Mouse (Mus musculus) neural tube, embryonic 15.5 days (tissue): Measurements from ENCODE around the gene Supt5. TPM values are rescaled to one million over a fixed set of nuclear protein-coding genes. Genes with fewer than 3 reads are reported as not detected.

Experiments used
- ATAC-seq: fragments of 200-750 bp; cut with Nextera tagmentation; 2 replicates; pipeline ENCODE4 v1.8.0; 2017; ENCODE audit warnings: mild to moderate bottlenecking, moderate TSS enrichment, moderate library complexity; ENCODE audit not compliant: low FRiP score
- H3K27ac ChIP-seq: fragments of 300-500 bp; sonication (generic); replicated peaks from 2 replicates; pipeline ENCODE4 v1.5.1; 2015; ENCODE audit warnings: mild to moderate bottlenecking, inconsistent platforms
- H3K27me3 ChIP-seq: fragments of 300-500 bp; sonication (generic); replicated peaks from 2 replicates; pipeline ENCODE4 v1.6.1; 2015; ENCODE audit warnings: inconsistent platforms
- H3K36me3 ChIP-seq: fragments of 300-500 bp; sonication (generic); 2 replicates; pipeline ENCODE4 v1.6.1; 2015; ENCODE audit warnings: inconsistent platforms
- H3K4me1 ChIP-seq: fragments of 300-500 bp; sonication (generic); 2 replicates; pipeline ENCODE4 v1.6.1; 2015; ENCODE audit warnings: inconsistent platforms
- H3K4me2 ChIP-seq: fragments of 300-500 bp; sonication (generic); 2 replicates; pipeline ENCODE4 v1.6.1; 2015; ENCODE audit warnings: inconsistent platforms, mild to moderate bottlenecking, moderate library complexity
- H3K4me3 ChIP-seq: fragments of 300-500 bp; sonication (generic); replicated peaks from 2 replicates; pipeline ENCODE4 v1.5.1; 2015; ENCODE audit warnings: mild to moderate bottlenecking, inconsistent platforms
- H3K9ac ChIP-seq: fragments of 300-500 bp; sonication (generic); replicated peaks from 2 replicates; pipeline ENCODE4 v1.6.1; 2015; ENCODE audit warnings: mild to moderate bottlenecking, inconsistent platforms
- H3K9me3 ChIP-seq: fragments of 300-500 bp; sonication (generic); replicated peaks from 2 replicates; pipeline ENCODE4 v1.6.1; 2016; ENCODE audit warnings: inconsistent platforms
- WGBS: fragments of 180-500 bp; shearing (Covaris S2); methylation state at CpG from one replicate; pipeline ENCODE4 v1.1.7; 2015; ENCODE audit warnings: mixed read lengths; 5-methylcytosine and 5-hydroxymethylcytosine counted together
- polyA plus RNA-seq: library from polyadenylated mRNA; unstranded; fragments of >200 nt; fragmentation: Nextera tagmentation; extraction: Ambion mirVana; gene quantifications from 2 replicates; pipeline ENCODE4 v1.2.1, GENCODE M21; 2015

The Supt5 gene
- polyA plus RNA-seq, 1 experiment from 2014 or later = 92.8 TPM

DNA sequence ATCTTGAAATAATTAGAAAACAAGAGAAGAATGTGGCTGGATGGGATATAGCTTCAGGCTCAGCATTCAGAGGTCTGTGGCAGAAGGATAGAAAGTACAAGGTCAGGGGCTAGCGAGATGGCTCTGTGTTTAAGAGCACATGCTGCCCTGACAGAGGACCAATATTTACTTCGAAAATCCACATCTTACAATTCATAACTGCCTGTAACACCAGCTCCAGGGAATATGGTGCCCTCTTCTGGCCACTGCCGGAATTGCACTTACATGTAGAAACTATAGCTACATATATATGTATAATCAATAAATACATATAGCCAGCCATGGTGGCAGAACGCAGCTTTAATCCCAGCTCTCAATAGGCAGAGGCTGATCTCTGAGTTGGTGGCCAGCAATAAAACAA, 6.1 kb upstream of the Supt5 start:
- no peaks in the 10 kb centered on the region for H3K27me3 ChIP-seq
- ATAC-seq = 0 out of 2 replicates have a peak, but pooled peaks have one; percentile 33
- H3K36me3 ChIP-seq = no peaks in the 10 kb centered on the region
- no peaks in the 10 kb centered on the region for H3K9me3 ChIP-seq
- H3K9ac ChIP-seq = no peak overlapping the region
- peaks cover 7% of the 10 kb centered on the region for H3K4me1 ChIP-seq
- H3K4me3 ChIP-seq = no peak overlapping the region
- no peak overlapping the region for H3K4me2 ChIP-seq
- no peak overlapping the region for H3K27ac ChIP-seq
- 7% methylated on average over 4 of the region's 4 CpGs for WGBS

DNA sequence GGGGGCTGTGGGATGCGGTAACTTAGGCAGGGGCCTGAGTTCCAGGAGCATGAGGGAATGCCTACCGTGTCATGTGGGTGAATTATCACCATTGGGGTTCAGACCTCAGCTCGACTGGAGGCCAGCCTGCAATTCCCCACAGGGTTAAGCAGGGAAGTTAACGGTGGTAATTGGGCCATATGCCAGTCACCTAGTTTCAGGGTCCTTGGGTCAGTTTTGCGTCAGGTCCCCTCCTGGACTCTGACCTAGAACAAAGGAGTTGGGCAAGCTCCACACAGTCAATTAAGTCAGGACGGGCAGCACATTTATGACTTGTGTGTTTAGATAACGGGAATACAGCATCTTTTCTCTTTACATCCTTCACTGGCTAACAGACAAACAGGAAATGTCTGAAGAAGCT, 2.8 kb upstream of the Supt5 start:
- no peak for ATAC-seq

DNA sequence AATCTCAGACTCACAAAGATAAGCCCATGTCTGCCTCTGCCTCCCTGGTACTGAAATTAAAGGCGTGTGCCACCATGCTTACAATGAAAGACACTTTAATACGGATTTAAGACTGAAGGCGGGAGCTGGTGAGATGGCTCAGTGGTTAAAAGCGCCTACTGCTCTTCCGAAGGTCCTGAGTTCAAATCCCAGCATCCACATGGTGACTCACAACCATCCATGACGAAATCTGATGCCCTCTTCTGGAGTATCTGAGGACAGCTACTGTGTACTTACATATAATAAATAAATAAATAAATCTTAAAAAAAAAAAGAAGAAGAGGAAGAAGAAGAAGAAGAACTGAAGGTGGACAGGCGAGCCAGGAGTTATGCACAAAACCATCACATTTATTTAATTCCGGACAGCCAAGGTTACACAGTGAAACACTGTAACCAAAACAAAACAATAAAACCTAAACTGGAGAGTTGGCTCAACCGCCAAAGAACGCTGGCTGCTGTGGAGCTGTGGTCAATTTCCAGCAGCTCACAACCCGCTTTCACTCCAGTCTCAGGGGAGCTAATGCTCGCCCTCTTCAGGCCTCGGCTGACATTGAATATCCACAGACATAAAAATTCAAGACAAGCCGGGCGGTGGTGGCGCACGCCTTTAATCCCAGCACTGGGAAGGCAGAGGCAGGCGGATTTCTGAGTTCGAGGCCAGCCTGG, 819 bp upstream of the Supt5 start:
- Histone ChIP-seq H3K27ac (peak overlapping the region; percentile 85), H3K27me3 (no peaks in the 10 kb centered on the region), H3K4me3 (peak overlapping the region; percentile 74), H3K36me3 (no peaks in the 10 kb centered on the region), H3K9me3 (no peaks in the 10 kb centered on the region), H3K4me1 (peaks cover 34% of the 10 kb centered on the region), H3K9ac (peak overlapping the region; percentile 47; the same call in 1 of the 2 replicates), H3K4me2 (peak overlapping the region; percentile 71)
- peak; percentile 19 for ATAC-seq
- 76% methylated on average over 19 of the region's 19 CpGs for WGBS

More for the DNA sequence above, 2.8 kb upstream of the Supt5 start:
- Histone ChIP-seq H3K27me3 (no peaks in the 10 kb centered on the region), H3K4me3 (no peak overlapping the region), H3K4me2 (no peak overlapping the region), H3K9ac (no peak overlapping the region), H3K4me1 (peaks cover 23% of the 10 kb centered on the region), H3K9me3 (no peaks in the 10 kb centered on the region), H3K27ac (no peak overlapping the region), H3K36me3 (no peaks in the 10 kb centered on the region)
- WGBS = 15% methylated on average over 7 of the region's 7 CpGs

DNA sequence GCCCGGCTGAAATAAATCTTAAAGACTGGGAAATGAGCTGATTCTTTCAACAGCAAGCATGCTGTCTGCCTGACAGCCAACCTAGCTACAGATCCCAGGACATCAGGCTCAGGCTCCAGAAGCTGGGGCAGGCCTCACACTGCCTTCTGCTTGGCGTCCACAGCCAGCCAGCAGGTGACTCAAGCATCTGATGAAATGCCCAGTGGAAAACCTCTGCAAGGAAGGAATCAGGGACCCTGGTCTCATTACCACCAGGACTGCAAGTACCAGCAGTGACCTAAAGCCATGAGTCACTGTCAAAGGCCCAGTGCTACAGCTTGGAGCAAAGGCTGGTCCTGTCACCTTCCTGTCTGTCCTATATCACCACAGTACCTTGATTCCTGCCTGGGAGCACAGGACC, 3.1 kb downstream of the Supt5 start:
- Histone ChIP-seq H3K9me3 (no peaks in the 10 kb centered on the region), H3K4me2 (no peak overlapping the region), H3K27ac (no peak overlapping the region), H3K4me3 (no peak overlapping the region), H3K36me3 (peaks cover 12% of the 10 kb centered on the region), H3K9ac (no peak overlapping the region), H3K4me1 (peaks cover 33% of the 10 kb centered on the region), H3K27me3 (no peaks in the 10 kb centered on the region)
- ATAC-seq = no peak
- 92% methylated on average over 2 of the region's 2 CpGs for WGBS

DNA sequence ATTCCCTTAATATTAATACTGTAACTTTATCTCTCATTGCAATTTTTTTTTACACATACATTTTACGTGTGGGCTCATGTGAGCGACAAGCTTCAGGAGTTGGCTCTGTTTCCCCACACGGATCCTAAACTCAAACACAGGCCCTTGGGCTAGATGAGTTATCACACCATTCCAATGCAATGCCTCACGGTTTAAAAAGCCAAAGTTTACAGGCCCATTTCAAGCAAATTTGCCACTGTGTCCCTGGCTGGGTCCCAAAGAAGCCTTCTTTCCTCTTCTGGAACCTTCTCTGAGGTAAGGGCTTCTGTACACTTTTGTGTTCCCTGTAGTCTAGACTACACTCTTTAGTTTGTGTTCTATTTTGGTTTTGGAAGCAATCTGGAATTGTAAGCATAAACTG, 4.0 kb downstream of the Supt5 start:
- ATAC-seq = no peak
- Histone ChIP-seq H3K27ac (no peak overlapping the region), H3K9ac (no peak overlapping the region), H3K27me3 (no peaks in the 10 kb centered on the region), H3K36me3 (peaks cover 20% of the 10 kb centered on the region), H3K4me1 (peaks cover 33% of the 10 kb centered on the region), H3K4me3 (no peak overlapping the region), H3K4me2 (no peak overlapping the region), H3K9me3 (no peaks in the 10 kb centered on the region)
- WGBS = 94% methylated on average over 4 of the region's 4 CpGs

DNA sequence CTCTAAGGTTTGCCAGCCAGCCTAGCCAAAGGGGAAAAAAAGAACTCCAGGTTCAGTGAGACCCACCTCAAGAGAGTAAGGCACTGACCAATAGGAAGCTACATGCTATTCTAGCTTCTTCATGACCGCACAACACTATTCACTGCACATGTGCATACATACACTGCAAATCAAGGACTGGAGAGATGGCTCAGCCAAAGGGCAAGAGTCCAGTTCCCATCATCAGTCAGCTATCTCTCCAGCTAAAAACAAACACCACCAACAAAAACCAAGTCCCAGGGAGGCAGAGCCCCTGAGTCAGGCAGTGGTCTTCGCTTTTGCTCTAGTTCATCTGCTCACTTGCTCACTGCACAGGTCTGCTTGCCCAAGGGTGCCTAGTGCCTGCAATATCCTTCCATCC, 10.3 kb downstream of the Supt5 start:
- H3K36me3 ChIP-seq = peaks cover 78% of the 10 kb centered on the region
- H3K4me3 ChIP-seq = no peak overlapping the region
- no peak overlapping the region for H3K27ac ChIP-seq
- 90% methylated on average over 2 of the region's 2 CpGs for WGBS
- H3K4me2 ChIP-seq = no peak overlapping the region
- no peak overlapping the region for H3K9ac ChIP-seq
- no peak for ATAC-seq
- no peaks in the 10 kb centered on the region for H3K27me3 ChIP-seq
- no peaks in the 10 kb centered on the region for H3K4me1 ChIP-seq
- H3K9me3 ChIP-seq = no peaks in the 10 kb centered on the region

DNA sequence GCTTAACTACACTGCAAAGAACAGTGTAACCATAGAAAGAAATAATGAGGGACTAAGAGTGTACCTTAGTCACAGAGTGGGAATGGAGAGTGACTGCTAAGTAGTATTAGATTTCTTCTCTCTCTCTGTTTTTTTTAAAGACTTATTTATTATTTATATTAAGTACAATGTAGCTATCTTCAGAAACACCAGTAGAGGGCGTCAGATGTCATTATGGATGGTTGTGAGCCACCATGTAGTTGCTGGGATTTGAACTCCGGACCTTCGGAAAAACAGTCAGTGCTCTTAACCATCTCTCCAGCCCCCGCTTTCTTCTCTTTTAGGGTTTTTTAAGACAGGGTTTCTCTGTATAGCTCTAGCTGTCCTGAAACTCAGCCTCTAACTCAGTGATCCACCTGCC, 12.1 kb downstream of the Supt5 start:
- 82% methylated on average over 4 of the region's 4 CpGs for WGBS
- Histone ChIP-seq H3K36me3 (peaks cover 93% of the 10 kb centered on the region), H3K4me3 (no peak overlapping the region), H3K9me3 (no peaks in the 10 kb centered on the region), H3K4me2 (no peak overlapping the region), H3K4me1 (no peaks in the 10 kb centered on the region), H3K27me3 (no peaks in the 10 kb centered on the region), H3K27ac (no peak overlapping the region), H3K9ac (no peak overlapping the region)
- ATAC-seq = no peak

DNA sequence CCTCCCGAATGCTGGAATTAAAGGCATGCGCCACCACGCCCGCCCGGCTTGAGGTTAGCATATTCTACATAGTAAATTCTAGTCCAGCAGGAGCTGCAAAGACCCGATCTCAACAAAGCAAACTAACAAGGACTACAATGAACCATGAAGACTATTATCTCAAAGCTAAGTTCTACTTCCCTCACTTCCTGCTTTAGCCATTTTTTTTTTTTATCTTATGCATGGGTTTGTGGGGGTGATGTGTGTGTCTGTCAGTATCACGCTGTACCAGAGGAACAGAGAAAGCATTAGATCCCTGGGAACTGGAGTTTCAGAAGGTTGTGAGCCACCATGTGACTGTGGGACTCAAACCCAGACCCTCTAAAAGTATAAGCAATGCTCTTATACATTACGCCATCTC, 13.3 kb downstream of the Supt5 start:
- WGBS = 98% methylated on average over 8 of the region's 8 CpGs
- Histone ChIP-seq H3K36me3 (peaks cover 94% of the 10 kb centered on the region), H3K27ac (no peak overlapping the region), H3K4me3 (no peak overlapping the region), H3K4me1 (no peaks in the 10 kb centered on the region), H3K4me2 (no peak overlapping the region), H3K9me3 (no peaks in the 10 kb centered on the region), H3K9ac (no peak overlapping the region), H3K27me3 (no peaks in the 10 kb centered on the region)
- ATAC-seq = no peak

DNA sequence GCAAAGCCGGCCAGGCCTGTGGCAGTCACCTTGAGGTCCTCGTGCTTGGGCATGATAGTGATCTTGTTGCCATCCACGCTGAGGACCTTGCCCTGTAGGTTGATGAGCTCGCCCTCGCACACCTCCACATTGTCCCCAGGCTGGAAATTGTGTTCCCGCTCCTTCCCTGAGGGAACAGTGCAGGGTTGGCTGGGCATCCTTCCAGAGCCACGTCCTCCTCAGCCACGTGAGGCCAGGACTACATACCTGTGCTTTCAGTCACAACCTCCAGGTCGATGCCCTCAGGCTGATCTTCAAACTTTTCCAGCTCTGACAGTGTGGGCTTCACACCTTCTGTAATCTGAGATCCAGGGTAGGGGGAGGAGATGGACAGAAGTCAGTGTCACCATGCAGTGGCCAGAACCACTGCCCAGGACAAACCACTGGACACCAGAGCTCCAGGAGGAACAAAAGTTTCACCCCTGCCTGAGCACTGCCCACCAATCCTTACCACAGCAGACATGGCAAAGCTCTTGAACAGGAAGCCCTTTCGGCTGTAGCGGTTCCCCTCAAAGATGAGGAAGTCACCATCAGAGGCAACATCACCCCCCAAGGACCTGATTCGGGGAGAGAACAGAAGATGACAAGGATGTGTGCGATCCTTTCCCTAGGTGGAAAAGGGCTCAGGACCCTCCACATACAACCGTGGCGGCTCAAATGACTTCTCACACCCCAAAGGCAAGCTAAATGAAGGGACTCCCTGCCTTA, 16.4 kb downstream of the Supt5 start:
- Histone ChIP-seq H3K4me2 (no peak overlapping the region), H3K4me3 (no peak overlapping the region), H3K9me3 (no peaks in the 10 kb centered on the region), H3K36me3 (peaks cover 99% of the 10 kb centered on the region), H3K27ac (no peak overlapping the region), H3K4me1 (no peaks in the 10 kb centered on the region), H3K27me3 (no peaks in the 10 kb centered on the region), H3K9ac (no peak overlapping the region)
- no peak for ATAC-seq
- 96% methylated on average over 15 of the region's 15 CpGs for WGBS

DNA sequence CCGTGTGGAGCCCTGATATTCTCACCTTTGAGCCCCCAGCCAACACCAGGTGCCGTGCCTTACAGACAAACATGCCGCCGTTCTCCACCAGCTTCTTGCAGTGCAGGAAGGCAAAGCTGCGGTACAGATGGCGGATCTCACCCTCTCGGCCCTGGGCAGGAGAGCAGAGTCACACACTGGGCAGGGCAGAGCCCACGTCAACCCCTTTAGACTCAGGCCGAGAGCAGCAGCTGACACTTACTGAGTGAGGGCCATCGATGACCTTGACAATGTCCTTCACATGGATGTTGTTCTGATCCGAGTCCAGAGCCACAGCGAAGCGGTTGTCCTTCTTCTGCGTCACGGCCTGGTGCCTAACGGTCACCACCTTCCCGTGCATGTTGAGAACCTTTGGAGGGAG, 19.8 kb downstream of the Supt5 start:
- WGBS = 96% methylated on average over 17 of the region's 17 CpGs
- no peak overlapping the region for H3K4me2 ChIP-seq
- no peak overlapping the region for H3K4me3 ChIP-seq
- no peaks in the 10 kb centered on the region for H3K27me3 ChIP-seq
- no peak overlapping the region for H3K27ac ChIP-seq
- peaks cover 94% of the 10 kb centered on the region for H3K36me3 ChIP-seq
- no peaks in the 10 kb centered on the region for H3K9me3 ChIP-seq
- H3K9ac ChIP-seq = no peak overlapping the region
- no peaks in the 10 kb centered on the region for H3K4me1 ChIP-seq
- no peak for ATAC-seq

DNA sequence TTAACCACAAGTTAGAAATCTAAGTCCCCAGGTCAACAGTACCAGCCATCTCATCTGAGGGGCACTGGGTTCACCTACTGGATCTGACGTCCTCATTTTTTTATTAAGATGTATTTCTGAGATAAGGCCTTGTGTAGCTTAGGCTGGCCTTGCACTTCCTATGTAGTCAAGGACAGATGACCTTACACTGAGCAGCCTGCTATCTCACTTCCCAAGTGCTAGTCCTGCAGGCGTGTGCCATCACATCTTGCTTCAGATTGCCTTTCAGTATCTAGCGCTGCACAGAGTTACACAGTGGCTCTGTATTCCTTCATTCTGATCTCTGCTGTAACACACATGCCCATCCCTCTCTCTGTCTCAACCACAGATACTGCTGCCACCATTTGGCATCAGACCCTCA, 20.5 kb downstream of the Supt5 start:
- H3K4me3 ChIP-seq = no peak overlapping the region
- no peak for ATAC-seq
- no peaks in the 10 kb centered on the region for H3K9me3 ChIP-seq
- peaks cover 87% of the 10 kb centered on the region for H3K36me3 ChIP-seq
- H3K27me3 ChIP-seq = no peaks in the 10 kb centered on the region
- no peak overlapping the region for H3K4me2 ChIP-seq
- no peaks in the 10 kb centered on the region for H3K4me1 ChIP-seq
- H3K9ac ChIP-seq = no peak overlapping the region
- 97% methylated on average over 3 of the region's 3 CpGs for whole genome bisulfite sequencing
- no peak overlapping the region for H3K27ac ChIP-seq

DNA sequence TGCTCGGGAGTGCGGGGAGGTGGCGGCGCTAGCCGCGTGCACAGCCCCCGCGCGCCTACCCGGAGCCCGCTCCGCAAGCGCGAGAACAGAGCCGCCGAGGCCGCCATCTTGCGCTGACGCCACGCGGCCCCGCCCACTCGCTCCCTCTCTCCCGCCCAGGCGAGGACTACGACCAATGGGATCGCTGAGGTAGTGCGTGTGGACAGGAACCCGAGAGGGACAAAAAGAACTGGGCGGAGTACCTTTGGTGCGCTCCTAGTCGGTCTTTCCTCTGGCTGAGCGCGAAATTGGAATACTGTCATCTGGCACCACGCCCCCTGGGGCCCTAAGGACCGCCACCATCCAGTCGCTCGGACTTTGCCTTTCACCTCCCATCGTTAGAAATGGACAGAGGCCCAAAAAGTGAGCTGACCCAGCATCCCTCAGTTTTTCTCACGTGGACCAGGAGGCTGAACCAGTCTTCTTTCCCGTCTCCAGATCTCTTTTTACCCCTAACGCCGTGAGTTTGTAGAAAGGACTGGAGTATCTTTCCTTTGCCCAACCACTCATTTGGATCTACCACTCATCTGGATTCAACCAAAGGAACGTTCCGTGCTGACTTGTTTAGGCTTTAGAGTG, 26.5 kb downstream of the Supt5 start, which contains the start of gene Timm50:
Gene Timm50 (minus strand): TSS at position 147 of the 618 bp plus-strand sequence.
- H3K9me3 ChIP-seq = no peaks in the 10 kb centered on the region
- H3K9ac ChIP-seq = peak within 1 kb of the TSS; percentile 88
- H3K27ac ChIP-seq = peak within 1 kb of the TSS; percentile 73
- peak within 1 kb of the TSS; percentile 91 for H3K4me2 ChIP-seq
- peak within 1 kb of the TSS; percentile 65 for H3K4me3 ChIP-seq
- H3K27me3 ChIP-seq = no peaks in the 10 kb centered on the region
- WGBS = under 1% methylated on average over 45 of the region's 45 CpGs
- ATAC-seq = peak; percentile 96
- H3K4me1 ChIP-seq = peaks cover 25% of the 10 kb centered on the region
- peaks cover 58% of the 10 kb centered on the region for H3K36me3 ChIP-seq
